Mouse (Mus musculus): ENCODE results near the gene Traip.

Traip gene

DNA sequence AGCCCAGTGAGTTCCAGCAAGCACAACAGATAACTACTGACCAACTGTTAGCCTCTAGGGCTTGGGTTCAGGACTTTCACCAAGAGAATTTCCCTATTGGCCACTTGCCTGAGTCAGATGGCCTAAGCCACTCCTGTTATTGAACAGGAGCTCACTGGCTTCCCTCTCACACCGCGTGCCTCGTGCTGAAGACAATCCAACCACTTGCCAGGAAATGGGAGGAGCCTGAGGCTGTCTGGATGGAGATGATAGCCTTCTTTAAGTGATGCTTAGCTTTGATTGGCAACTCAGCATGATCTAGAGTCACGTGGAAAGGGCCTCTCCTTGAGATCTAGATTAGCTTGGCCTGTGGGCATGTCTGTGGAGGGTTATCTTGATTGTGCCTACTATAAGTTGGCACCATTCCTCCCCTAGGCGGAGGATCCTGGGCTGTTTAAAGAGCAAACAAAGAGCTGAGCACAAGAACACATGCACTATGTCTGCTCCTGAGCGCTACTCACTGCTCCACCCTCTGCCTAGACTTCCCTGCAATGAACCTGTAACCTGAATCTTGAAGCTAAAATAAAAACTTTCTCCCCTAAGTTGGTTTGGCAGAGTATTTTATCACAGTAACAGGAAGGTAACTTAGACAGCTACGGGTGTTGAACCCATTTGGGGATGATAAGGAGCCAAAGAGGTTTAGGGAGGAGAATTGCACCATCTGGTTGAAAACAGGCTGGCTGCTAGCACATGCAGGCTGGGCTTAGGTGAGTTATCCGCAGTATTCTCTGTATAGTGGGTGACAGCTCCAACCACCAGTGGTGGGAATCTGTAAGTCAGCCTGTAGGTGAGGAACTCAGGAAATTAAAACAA lies 22.0 kb downstream of the Traip start:
- peak; percentile 28 for DNase-seq (ENCODE audit: low spot score)

- DNase-seq (ENCODE audit: low spot score): no peak
These were observed 24.7 kb downstream of the Traip start for GRCm38 (mm10) chr9:107974491-107975171.

GRCm38 (mm10) chr9:107975399-107976386 lies 25.8 kb downstream of the Traip start, which contains the start of gene Uba7:
Gene Uba7, plus strand, starts transcription at chr9:107975505.
- peak; percentile 49 for DNase-seq (ENCODE audit: low spot score)

DNA sequence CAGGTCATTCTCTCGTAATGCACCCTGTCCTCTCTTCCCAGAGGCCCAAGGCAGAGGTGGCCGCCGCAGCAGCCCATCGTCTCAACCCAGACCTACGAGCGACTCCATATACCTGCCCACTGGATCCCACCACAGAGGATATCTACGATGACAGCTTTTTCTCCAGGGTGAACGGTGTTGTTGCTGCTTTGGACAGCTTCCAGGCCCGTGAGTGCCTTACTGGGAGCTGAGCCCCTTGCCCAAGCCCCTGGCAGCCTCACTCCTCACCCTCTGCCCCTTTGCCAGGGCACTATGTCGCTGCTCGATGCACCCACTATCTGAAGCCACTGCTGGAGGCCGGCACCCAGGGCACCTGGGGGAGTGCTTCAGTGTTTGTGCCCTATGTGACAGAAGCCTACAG lies 28.9 kb downstream of the Traip start:
- no peak for DNase-seq (ENCODE audit: low spot score)

DNA sequence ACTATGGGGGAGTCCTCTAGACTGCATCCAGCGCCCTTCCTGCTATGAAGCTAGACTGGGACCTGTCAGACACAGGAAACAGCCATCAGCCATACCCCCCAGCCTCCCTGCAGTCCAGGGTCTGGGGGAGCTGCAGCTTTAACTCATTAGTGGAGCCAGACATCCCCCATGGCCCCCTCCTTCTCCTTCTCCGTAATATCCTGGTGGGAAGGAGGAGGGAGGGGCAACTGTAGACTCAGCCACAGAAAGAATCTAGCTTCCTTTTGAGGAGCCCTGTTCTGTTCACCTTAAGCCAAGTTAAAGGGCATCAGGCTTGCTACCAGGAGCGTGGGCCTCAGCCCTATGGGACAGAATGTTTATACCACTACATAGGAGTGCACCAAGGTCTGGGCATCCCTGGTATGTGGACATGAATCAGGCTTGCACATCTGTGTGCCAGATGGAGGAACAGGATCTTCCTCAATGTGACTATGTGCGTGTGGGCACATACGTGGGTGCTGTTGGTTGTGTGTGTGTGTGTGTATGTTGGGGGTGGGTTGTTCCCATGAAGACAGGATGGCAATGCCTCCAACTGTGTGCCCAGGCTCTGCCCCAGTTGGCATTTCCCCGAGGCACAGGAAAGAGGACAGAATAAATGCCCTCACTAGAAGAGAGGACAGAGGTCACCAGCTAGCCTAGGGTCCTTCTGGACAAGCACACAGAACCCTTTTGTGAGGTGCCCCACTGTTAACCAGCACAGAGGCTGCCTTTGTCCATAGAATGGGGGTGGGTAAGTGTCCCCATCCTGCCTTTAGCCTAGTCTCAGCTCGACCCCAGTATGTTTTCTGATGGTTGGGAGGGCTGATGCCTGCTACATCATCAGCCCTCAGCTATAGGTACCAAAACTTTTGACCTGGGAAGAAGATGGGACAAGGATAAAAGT lies 32.0 kb downstream of the Traip start:
- no peak for DNase-seq (ENCODE audit: low spot score)

- peak; percentile 21 for DNase-seq (ENCODE audit: low spot score)
These were observed 32.9 kb downstream of the Traip start, which contains the start of gene Gm20661 for GRCm38 (mm10) chr9:107982681-107983346. Gene Gm20661, plus strand, starts transcription at chr9:107983058.

- peak; percentile 21 for DNase-seq (ENCODE audit: low spot score)
These were observed 33.5 kb downstream of the Traip start for GRCm38 (mm10) chr9:107983421-107983890.

DNA sequence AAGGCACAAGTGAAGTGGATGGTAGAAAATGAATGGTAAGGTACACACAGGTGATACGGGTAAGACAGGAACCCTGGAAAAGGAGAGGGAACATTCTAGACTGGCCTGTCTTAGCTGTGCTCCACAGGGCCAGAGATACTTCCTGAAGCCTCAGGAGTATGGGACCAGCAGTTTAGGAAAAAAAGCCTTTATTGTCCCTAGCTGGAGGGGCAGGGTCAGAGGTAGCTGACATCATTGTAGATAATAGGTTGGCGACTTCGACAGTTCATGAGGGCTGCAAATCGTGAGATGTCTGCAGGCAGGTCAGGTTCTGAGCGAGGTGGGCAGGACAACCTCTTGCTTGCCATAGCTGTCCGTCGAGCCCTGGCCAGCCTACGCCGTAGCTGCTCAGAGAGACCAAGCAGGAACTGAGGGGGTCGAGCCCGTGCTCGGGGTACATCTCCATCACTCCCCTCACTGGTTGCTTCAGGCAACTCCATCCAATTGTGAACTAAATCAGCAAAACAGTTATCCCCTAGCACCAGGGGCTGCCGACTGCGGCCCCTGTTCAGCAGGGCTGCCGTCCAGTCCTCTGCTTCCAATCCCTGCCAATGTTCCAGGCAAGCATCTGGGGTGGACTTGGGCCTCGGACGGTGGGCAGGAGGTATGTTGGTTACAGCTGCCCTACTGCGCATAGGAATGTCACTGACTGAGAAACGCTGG lies 34.3 kb downstream of the Traip start:
- no peak for DNase-seq (ENCODE audit: low spot score)

DNA sequence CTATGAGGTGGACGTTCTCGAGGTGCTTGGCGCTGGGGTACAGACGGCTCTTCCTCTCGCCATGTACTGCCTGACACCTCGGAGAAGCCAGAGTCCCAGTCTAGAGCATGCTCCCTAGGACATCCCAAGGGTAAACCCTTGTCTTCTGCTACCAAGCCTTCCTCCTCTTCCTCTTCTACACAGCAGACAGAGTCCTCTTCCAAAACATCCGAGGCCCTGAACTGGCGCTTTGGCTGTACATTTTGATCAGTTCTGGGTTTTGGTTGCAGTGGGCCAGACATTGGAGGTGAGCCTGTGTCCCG lies 34.8 kb downstream of the Traip start:
- DNase-seq (ENCODE audit: low spot score): no peak

DNA sequence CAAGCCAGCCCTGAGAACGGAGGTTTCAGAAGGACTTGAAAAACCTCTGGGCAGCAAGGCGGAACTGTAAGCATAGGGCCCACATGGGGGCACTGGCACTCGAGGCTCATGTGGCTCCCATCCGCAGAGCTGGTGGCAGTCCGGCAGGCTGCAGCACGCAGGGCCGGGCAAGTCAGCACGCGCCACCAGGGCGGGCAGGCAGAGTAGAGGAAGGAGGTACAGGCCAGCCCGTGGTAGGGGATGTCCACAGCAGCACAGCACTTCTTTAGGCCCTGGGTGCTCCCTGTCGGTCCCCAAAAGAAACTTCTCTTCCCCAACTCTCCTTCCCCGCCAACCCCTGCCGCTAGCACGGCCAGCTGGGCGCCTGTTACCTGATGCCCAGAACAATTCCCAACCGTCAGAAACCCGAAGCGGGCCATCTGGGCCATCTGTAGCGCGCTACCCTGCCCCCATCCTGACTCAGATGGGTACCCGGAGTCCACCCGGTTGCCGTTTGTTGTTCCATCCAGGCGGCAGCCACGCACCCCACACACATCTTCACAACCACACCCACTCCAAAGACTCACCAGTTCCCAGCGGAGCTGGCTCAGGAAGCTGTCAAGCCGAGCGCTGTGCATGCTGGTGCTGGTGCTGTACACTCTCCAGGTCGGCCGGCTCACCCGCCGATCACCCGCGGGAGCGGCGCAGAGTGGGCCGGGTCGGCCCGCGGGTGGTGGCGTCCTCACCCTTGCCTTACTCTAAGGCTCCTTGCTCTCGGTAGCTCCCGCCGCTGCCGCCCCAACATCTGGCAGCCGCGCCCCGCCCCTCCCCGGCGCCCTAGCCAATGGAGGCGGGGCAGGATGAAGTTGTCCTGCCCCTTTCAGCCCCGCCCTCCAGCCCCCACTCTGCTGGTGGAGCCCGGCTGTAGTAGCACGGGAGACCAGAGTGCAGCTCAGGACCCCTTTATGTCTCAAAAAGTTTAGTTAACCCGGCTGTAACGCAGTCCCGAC lies 35.5 kb downstream of the Traip start, which contains the start of gene Inka1:
Gene Inka1, minus strand, starts transcription at position 749 of the 989 bp plus-strand sequence.
- DNase-seq (ENCODE audit: low spot score): peak; percentile 85

- DNase-seq (ENCODE audit: low spot score): peak; percentile 85
These were observed 36.4 kb downstream of the Traip start for GRCm38 (mm10) chr9:107986376-107986775.

DNA sequence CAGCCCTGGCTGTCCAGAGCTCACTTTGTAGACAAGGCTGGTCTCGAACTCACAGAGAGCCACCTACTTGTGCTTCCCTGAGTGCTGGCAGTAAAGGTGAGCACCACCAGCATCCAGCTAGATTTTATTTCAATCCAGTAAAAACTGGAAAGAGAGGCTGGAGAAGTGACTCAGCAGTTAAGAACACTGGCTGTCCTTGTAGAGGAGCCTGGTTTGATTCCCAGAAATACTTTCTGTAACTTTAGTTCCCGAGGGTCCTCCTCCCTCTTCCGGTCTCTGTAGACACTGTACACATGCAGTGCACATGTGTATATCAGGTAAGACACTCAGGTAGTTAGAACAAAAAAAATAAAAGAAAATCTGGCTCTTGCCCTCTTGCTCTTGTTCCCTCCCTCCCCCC lies 38.0 kb downstream of the Traip start:
- DNase-seq (ENCODE audit: low spot score): no peak

DNA sequence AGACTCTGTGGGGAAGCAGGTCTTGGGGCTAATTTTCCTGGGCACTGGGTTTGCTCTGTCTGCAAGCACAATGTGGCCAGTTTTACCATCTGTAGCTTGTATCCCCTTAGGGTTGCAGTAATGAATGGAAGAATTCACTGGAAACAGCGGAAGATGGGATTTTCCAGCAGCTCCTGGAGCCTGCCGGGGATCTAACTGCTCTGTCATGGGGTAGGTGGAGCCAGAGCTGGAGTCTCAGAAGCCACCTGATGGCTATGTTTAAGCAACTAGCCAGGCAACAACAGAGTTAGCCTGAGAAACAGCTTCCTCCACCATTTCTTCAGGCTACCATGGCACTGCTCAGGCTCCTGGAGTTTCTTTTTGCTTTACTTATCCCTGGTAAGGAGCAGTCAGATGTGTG lies 42.3 kb downstream of the Traip start, which contains the start of gene Cdhr4:
Gene Cdhr4, plus strand, starts transcription at position 301 of the 400 bp plus-strand sequence.
- DNase-seq (ENCODE audit: low spot score): no peak

- no peak for DNase-seq (ENCODE audit: low spot score)
These were observed 43.1 kb downstream of the Traip start for GRCm38 (mm10) chr9:107993013-107993412.

DNA sequence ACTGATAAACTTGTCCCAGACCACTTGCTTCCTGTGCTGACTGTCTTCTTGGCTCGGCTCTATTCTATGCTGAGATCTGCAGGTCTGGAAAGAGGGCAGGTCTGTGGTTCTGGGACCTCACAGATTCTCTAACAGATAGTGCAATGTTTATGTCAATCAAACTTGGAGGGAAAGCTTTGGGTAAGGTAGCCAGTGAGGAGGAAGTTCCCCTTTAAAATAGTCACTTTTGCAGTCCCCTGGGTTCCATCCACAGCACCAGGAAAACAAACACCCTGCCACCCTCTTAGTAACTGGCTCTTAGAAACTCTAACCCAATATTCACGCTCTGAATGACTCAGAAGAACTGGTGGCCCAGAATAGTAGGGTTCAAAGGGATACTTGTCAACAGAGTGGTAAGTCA lies 44.5 kb downstream of the Traip start:
- no peak for DNase-seq (ENCODE audit: low spot score)

DNA sequence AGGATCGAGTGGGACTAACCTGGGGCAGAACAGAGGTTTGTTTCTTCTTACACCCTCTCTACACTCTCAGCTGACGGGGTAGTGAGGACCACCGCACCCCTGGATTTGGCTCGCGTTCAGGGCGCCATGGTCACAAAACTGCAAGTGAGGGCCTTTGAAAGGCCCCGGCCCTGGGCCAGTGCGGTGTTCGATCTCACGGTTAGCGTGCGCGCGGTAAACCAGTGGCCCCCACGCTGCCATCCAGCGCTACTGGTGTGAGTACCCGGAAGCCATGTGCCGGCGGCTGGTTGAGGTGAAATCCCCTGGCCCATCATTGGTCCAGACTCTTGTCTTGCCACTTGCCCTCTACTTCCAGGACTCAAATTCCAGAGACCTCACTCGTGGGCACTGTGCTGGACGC lies 45.6 kb downstream of the Traip start:
- no peak for DNase-seq (ENCODE audit: low spot score)

DNA sequence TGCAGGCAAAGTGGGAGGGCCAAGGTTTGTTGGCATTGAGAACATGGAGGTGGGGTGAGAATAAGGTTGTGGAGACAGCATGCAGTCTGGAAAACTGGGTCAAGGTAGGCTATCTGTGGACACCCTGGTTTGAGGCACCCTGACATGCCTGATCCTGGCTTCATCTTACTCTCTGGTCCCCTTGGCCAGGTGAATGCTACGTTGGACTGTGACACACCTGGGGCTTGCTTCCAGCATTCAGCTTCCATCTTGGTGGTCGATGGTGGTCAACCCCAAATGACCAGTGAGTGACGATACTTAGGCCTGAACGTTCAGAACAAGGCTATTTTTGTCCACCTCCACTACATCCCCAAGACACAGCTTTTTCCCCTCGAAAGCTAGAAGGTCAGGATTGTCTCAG lies 46.1 kb downstream of the Traip start, which contains the start of gene Gm20662:
Gene Gm20662, plus strand, starts transcription at position 301 of the 400 bp plus-strand sequence.
- no peak for DNase-seq (ENCODE audit: low spot score)

Data from MN1 (cell line).